Mouse (Mus musculus) hindbrain, embryonic 10.5 days (tissue): ENCODE results near the gene Cacnb3. TPM values are rescaled to one million over a fixed set of nuclear protein-coding genes. Genes with fewer than 3 reads are reported as not detected.
A peak's percentile ranks its signal among the peaks of the same experiment; 100 is the strongest.

Source experiments
- DNase-seq: peaks from one replicate; pipeline ENCODE4 v3.0.0-alpha.2; 2017; ENCODE audit warnings: low spot score
- H3K27ac ChIP-seq: fragments of 300-500 bp; sonication (generic); 2 replicates; pipeline ENCODE4 v1.5.1; 2016; ENCODE audit warnings: mild to moderate bottlenecking, moderate library complexity
- H3K27me3 ChIP-seq: fragments of 300-500 bp; sonication (generic); 2 replicates; pipeline ENCODE4 v1.6.1; 2016; ENCODE audit warnings: mild to moderate bottlenecking; ENCODE audit not compliant: poor library complexity, insufficient read depth, severe bottlenecking
- H3K36me3 ChIP-seq: fragments of 300-500 bp; sonication (generic); 2 replicates; pipeline ENCODE4 v1.6.1; 2016; ENCODE audit warnings: mild to moderate bottlenecking, moderate library complexity
- H3K4me1 ChIP-seq: fragments of 300-500 bp; sonication (generic); replicated peaks from 2 replicates; pipeline ENCODE4 v1.6.1; 2016; ENCODE audit warnings: mild to moderate bottlenecking
- H3K4me3 ChIP-seq: fragments of 300-500 bp; sonication (generic); 2 replicates; pipeline ENCODE4 v1.5.1; 2016; ENCODE audit warnings: mild to moderate bottlenecking, moderate library complexity
- H3K9me3 ChIP-seq: fragments of 300-500 bp; sonication (generic); 2 replicates; pipeline ENCODE4 v1.6.1; 2016; ENCODE audit warnings: mild to moderate bottlenecking, moderate library complexity
- WGBS: fragments of 180-500 bp; shearing (Covaris S2); methylation state at CpG from one replicate; pipeline ENCODE4 v1.1.7; 2016; 5-methylcytosine and 5-hydroxymethylcytosine counted together
- polyA plus RNA-seq: library from polyadenylated mRNA; unstranded; fragments of >200 nt; fragmentation: Nextera tagmentation; extraction: Ambion mirVana; gene quantifications from 2 replicates; pipeline ENCODE4 v1.2.1, GENCODE M21; 2016

Gene Cacnb3
- polyA plus RNA-seq, 1 experiment from 2014 or later = 58.6 TPM

GRCm38 (mm10) chr15:98614551-98614950 is 16.1 kb upstream of the Cacnb3 start:
- peak overlapping the region; percentile 62; the same call in 1 of the 2 replicates for H3K27ac ChIP-seq
- 70% methylated on average over 9 of the region's 9 CpGs for WGBS

GRCm38 (mm10) chr15:98614971-98615370 is 15.7 kb upstream of the Cacnb3 start:
- H3K36me3 ChIP-seq = no peaks in the 10 kb centered on the region
- H3K4me3 ChIP-seq = no peak overlapping the region
- no peak for DNase-seq
- peaks cover 11% of the 10 kb centered on the region; the same call in 1 of the 2 replicates for H3K27me3 ChIP-seq
- H3K4me1 ChIP-seq = peaks cover 32% of the 10 kb centered on the region
- H3K27ac ChIP-seq = peak overlapping the region; percentile 62; the same call in 1 of the 2 replicates
- H3K9me3 ChIP-seq = no peaks in the 10 kb centered on the region
- WGBS = 56% methylated on average over 6 of the region's 6 CpGs

More at GRCm38 (mm10) chr15:98614551-98614950, 16.1 kb upstream of the Cacnb3 start:
- Histone ChIP-seq H3K4me1 (peaks cover 36% of the 10 kb centered on the region), H3K4me3 (no peak overlapping the region), H3K27me3 (peaks cover 13% of the 10 kb centered on the region; the same call in 1 of the 2 replicates), H3K9me3 (no peaks in the 10 kb centered on the region), H3K36me3 (no peaks in the 10 kb centered on the region)
- no peak for DNase-seq

DNA sequence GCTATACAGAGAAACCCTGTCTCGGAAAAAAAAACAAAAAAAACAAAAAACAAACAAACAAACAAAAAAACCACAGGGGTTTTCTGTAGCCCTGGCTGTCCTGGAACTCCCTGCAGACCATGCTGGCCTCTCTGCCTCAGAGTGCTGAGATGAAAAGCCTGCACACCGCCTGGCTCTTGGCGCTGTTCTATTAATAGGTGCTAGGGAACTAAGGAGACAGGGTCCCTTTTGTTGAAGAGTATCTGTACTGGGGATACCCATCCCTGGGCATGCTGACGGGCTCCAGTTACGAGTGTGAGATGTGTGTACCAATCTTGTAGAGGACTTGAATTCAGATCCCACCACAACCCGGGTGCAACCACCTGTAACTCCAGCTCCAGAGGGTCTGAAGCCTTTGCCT is 14.9 kb upstream of the Cacnb3 start:
- DNase-seq = no peak
- 67% methylated on average over 6 of the region's 6 CpGs for WGBS

GRCm38 (mm10) chr15:98616362-98617175 is 14.1 kb upstream of the Cacnb3 start:
- peaks cover 10% of the 10 kb centered on the region; the same call in 1 of the 2 replicates for H3K27me3 ChIP-seq
- H3K4me3 ChIP-seq = peak overlapping the region; percentile 26; the same call in 1 of the 2 replicates
- WGBS = 49% methylated on average over 20 of the region's 20 CpGs
- H3K27ac ChIP-seq = 0 out of 2 replicates have a peak overlapping the region, but pooled peaks have one; percentile 62
- no peaks in the 10 kb centered on the region for H3K9me3 ChIP-seq
- DNase-seq = peak; percentile 15
- H3K36me3 ChIP-seq = no peaks in the 10 kb centered on the region
- peaks cover 26% of the 10 kb centered on the region for H3K4me1 ChIP-seq

More for the DNA sequence above, 14.9 kb upstream of the Cacnb3 start:
- no peak overlapping the region for H3K4me3 ChIP-seq
- H3K27ac ChIP-seq = no peak overlapping the region
- peaks cover 26% of the 10 kb centered on the region for H3K4me1 ChIP-seq
- H3K36me3 ChIP-seq = no peaks in the 10 kb centered on the region
- peaks cover 10% of the 10 kb centered on the region; the same call in 1 of the 2 replicates for H3K27me3 ChIP-seq
- H3K9me3 ChIP-seq = no peaks in the 10 kb centered on the region

- Histone ChIP-seq H3K4me1 (peaks cover 28% of the 10 kb centered on the region), H3K27me3 (peaks cover 10% of the 10 kb centered on the region; the same call in 1 of the 2 replicates), H3K9me3 (no peaks in the 10 kb centered on the region), H3K27ac (0 out of 2 replicates have a peak overlapping the region, but pooled peaks have one; percentile 62), H3K4me3 (peak overlapping the region; percentile 26; the same call in 1 of the 2 replicates), H3K36me3 (no peaks in the 10 kb centered on the region)
- WGBS = under 1% methylated on average over 12 of the region's 12 CpGs
- DNase-seq = peak; percentile 86
Observed at GRCm38 (mm10) chr15:98617176-98617537, 13.5 kb upstream of the Cacnb3 start.

- Histone ChIP-seq H3K4me1 (peaks cover 23% of the 10 kb centered on the region), H3K9me3 (no peaks in the 10 kb centered on the region), H3K27me3 (peaks cover 20% of the 10 kb centered on the region), H3K27ac (no peak overlapping the region), H3K4me3 (no peak overlapping the region), H3K36me3 (no peaks in the 10 kb centered on the region)
- DNase-seq = no peak
- 3% methylated on average over 7 of the region's 7 CpGs for WGBS
Observed at GRCm38 (mm10) chr15:98622199-98622598, 8.4 kb upstream of the Cacnb3 start.

DNA sequence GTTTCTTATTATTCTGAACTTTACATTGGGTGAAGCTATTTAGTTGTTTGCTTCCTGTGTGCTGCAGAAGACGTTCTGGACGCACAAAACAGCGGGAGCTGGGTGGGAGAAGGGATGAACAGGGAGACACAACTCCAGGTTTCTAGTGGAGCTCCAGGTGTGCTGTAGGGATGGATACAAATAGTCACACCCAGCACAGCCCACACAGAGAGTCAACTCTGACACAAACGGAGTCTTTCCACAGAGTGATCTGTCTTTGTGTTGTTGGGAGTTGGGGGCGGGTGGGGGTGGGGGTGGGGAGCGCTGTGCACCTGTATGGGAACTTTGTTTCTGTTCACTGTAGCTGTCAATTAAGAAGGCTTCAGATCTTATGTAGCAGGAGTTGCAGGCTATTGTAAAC is 7.9 kb upstream of the Cacnb3 start:
- peaks cover 22% of the 10 kb centered on the region for H3K4me1 ChIP-seq
- peaks cover 23% of the 10 kb centered on the region for H3K27me3 ChIP-seq
- 0 out of 2 replicates have a peak overlapping the region, but pooled peaks have one; percentile 23 for H3K27ac ChIP-seq
- DNase-seq = no peak
- H3K4me3 ChIP-seq = no peak overlapping the region
- no peaks in the 10 kb centered on the region for H3K9me3 ChIP-seq
- H3K36me3 ChIP-seq = no peaks in the 10 kb centered on the region
- WGBS = 12% methylated on average over 6 of the region's 6 CpGs

GRCm38 (mm10) chr15:98623361-98623821 is 7.2 kb upstream of the Cacnb3 start:
- Histone ChIP-seq H3K27ac (no peak overlapping the region), H3K27me3 (peaks cover 26% of the 10 kb centered on the region), H3K4me1 (peaks cover 27% of the 10 kb centered on the region), H3K9me3 (no peaks in the 10 kb centered on the region), H3K4me3 (no peak overlapping the region), H3K36me3 (no peaks in the 10 kb centered on the region)
- no peak for DNase-seq
- 60% methylated on average over 5 of the region's 5 CpGs for WGBS

DNA sequence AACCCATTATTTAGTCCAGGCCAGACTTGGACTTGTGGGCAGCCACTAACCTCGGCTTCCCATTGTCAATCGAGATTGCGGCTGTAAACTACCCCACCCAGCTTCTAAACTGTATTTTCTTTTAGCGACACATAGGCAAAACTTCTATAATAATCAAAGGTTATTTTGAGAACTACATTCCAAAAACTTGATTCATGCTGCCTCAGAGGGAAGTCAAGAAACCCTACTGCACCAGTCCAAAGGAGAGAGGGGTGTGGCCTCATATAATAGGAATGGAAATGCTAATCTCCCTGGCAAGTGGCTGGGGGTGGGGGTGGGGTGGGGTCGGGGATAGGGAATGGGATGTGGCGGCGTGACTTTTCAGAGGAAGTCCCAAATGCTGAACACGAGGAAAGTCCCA is 4.6 kb upstream of the Cacnb3 start:
- H3K27me3 ChIP-seq = peaks cover 52% of the 10 kb centered on the region
- H3K4me1 ChIP-seq = peaks cover 50% of the 10 kb centered on the region
- no peak overlapping the region for H3K27ac ChIP-seq
- H3K9me3 ChIP-seq = no peaks in the 10 kb centered on the region
- DNase-seq = no peak
- no peak overlapping the region for H3K4me3 ChIP-seq
- 32% methylated on average over 8 of the region's 8 CpGs for WGBS
- H3K36me3 ChIP-seq = no peaks in the 10 kb centered on the region

GRCm38 (mm10) chr15:98626487-98627212 is 4.0 kb upstream of the Cacnb3 start:
- H3K9me3 ChIP-seq = no peaks in the 10 kb centered on the region
- DNase-seq = no peak
- H3K36me3 ChIP-seq = no peaks in the 10 kb centered on the region
- peaks cover 55% of the 10 kb centered on the region for H3K4me1 ChIP-seq
- peaks cover 58% of the 10 kb centered on the region for H3K27me3 ChIP-seq
- H3K27ac ChIP-seq = no peak overlapping the region
- no peak overlapping the region for H3K4me3 ChIP-seq
- 79% methylated on average over 7 of the region's 7 CpGs for WGBS

- DNase-seq = peak; percentile 57
- Histone ChIP-seq H3K27ac (peak overlapping the region; percentile 82), H3K36me3 (no peaks in the 10 kb centered on the region), H3K4me3 (peak overlapping the region; percentile 38), H3K27me3 (peaks cover 66% of the 10 kb centered on the region), H3K9me3 (no peaks in the 10 kb centered on the region), H3K4me1 (peaks cover 66% of the 10 kb centered on the region)
- 10% methylated on average over 20 of the region's 20 CpGs for WGBS
Observed at GRCm38 (mm10) chr15:98628589-98629254, 1.9 kb upstream of the Cacnb3 start.

- H3K27ac ChIP-seq = peak overlapping the region; percentile 82
- 57% methylated on average over 6 of the region's 6 CpGs for WGBS
- DNase-seq = no peak
- H3K4me1 ChIP-seq = peaks cover 74% of the 10 kb centered on the region
- peaks cover 71% of the 10 kb centered on the region for H3K27me3 ChIP-seq
- H3K9me3 ChIP-seq = no peaks in the 10 kb centered on the region
- H3K36me3 ChIP-seq = no peaks in the 10 kb centered on the region
- no peak overlapping the region for H3K4me3 ChIP-seq
Observed at GRCm38 (mm10) chr15:98629464-98629863, 1.2 kb upstream of the Cacnb3 start.
